Mouse (Mus musculus) cerebellum, adult 11-12 months (tissue): ENCODE measurements around the gene Spdl1.
"Not testable (repeated sequence)": the region's sequence is repeated elsewhere in the genome, so short reads cannot be mapped to it uniquely, and the experiment has no call there.

Experiments used
- DNase-seq: peaks from one replicate; pipeline ENCODE4 v3.0.0; 2022

The Spdl1 gene

DNA sequence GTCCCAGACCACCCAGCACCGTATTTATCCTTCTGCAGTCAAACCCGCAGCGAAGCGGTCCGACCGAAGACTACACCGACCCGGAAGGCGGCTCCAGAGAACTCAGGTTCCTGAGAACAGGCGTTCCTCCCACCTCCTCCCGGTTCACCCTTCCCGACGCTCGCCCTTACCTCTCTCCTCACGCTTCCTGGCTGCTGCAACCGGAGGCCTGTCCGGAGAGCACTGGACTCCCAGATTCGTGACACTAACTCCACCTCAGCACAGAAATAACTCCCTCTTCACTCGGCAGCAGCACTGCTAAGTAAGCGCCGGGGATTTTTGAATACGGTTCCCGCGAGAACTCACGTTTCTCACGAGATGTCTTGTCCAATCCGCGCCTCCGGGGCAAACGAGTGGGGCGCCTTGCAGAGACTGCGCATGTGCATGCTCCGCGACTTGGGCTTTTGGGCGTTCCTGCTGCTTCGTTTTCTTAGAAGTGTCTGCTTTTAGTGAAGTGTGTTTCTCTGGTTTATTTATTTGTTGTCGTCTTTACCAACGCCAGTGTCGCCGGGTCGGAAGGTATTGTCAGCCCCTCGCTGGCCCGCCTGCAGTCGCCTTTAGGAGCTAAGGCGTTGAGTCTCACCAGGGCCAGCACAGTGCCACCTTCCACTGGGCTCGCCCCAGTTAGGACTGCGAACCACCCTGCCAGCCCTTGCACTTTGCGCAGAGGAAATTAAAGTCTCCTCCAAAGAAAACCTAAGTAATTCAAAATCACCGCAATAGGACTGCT is at the start of gene Spdl1:
Gene Spdl1 (minus strand): TSS at position 324 of the 769 bp plus-strand sequence.
- DNase-seq: peak; percentile 89

DNA sequence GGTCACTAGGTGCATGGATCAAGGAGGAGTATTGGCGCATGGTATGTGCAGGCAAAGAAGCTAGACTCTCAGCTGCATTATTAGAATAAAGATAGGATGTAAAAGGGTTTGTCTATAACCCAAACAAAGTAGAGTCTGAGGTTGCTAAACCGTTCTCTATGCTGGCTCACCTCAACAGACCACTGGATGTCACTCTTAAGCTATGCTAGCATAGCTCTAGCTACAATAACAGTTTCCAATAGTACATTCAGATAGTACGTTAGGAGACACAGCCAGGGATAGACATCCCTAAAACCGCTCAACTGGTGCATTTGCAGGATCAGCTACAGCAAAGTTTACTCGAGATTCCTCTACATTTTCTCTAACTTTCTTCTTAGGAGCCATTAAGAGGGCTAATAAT is 48.1 kb upstream of the Spdl1 start:
- DNase-seq: no peak

DNA sequence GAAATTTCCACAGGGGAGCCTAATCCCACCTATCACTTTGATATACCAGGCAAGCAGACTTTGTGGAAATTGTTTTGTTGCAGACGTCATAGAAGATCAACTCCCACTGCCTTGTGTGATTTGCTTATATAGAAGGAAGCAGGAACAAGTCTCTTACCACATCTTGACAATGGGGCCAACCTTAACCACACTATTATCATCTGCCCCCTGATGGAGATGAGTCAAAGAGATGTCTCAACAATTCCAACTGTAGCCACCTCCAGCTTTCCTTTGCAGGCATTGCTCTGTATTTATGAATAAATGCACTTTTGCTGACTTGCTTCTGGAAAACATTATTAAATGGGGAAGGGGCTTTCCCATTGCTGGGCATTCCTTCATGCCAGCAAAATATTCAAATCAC is 46.2 kb upstream of the Spdl1 start:
- no peak for DNase-seq

DNA sequence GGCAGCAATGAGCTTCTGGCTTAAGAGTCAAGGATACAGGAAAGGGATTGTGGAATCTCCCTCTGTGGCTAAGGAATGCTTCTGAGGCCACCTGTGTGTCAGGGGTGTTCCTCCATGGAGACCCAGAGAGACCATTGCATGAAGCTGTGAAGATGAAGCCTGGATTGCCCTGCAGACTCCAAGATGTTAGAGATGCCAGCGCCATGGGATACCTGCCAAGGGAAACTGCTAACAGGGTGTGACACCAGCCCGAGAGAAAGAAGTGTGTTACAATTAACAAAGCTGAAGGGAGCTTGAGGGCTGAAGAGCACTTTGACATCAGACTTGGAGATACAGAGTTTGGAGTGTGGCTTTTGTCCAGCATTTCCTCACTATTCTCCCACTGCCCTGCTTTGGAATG is 40.4 kb upstream of the Spdl1 start:
- no peak for DNase-seq

DNA sequence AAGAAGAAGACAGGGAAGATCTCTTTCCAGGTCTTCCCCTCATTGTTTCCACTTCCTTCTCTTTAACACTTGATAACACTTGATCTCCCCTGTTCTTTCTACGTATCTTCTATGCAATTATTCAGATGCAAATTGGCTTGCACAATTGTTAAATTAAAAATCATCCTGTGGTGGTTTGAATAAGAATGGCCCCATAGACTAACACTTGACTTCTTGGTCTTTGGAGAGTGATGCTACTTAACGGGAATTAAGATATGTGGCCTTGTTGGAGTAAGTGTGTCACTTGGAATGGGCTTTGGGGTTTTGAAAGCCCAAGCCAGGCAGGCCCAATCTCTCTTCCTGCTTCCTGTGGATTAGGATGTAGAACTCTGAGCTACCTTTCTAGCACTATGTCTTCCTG is 39.0 kb upstream of the Spdl1 start:
- DNase-seq: no peak

DNA sequence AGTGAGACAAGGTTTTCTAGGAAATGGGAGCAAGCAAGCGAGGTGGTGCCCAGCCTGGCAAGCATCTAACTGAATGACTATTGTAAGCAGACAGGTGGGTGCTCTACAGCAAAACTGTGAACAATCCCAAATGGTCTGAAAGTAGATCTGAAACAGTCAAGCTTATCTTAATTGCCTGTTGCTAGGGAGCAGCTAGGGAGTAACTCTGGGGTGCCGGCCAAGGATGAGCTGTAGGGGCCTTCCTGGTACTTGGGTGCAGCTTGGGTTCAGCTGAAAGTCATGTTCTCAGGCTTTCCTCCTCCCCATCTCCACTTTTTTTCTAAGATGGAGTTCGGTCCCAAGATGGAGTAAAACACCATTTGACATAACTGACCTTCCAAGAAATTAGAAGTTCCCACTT is 38.5 kb upstream of the Spdl1 start:
- DNase-seq: no peak

DNA sequence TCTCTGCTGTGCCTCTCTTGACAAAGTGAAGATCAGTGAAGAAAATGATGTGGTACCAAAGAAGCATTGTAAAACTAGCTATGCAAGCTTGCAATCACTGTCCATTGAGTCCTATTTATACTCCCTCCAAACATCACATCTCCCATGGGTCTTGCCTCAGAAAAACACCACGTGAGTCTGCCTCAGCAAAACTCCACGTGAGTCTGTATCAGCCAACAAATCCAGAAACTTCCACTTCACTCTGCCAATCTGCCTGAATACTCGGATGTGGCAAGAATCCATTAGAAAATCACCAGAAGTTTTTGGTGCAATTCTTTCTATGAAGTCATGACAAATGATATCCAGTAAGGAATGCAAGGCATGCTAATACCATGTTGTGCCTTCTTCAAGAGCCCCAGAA is 38.0 kb upstream of the Spdl1 start:
- DNase-seq: no peak

DNA sequence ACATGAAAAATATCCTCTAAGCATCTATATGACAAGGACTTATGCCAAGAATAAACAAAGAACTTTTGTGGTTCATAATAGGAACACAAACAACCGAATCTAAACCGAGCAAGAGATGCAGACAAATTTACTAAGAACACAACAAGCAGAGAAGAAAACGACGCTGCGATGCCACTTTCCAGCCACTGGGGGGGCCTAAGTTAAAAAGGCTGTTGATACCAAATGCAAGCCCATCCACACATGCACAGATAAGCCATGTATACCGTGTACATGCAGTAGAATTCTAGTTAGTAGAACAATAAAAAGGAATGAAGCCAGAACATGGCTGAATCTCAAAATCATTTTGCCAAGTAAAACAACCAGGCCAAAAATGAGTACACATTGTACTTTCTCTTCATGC is 35.2 kb upstream of the Spdl1 start:
- no peak for DNase-seq

DNA sequence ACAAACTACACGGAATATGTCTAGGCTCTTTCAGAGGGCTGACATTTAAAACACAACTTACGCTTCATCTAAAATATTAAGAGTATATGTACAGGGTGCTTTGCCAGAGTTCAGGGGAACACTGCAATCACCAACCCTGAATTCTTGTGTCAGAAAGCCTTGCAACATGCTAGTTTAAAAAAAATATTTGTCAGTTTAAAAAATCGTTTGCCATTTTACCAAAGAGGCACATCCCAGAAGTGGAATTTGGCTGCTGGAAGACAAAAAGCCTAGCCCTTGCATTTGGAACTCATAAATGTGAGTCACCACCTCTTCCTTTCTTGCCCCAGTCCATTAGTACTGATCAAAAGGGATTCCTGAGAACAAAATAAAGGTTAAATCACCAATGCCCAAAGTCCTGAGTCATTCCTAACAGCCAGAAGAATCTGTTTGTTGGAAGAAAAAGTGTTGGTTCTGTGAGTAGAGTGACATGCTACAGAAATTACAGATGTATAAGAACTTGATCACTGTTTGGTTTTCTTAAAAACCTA is 32.4 kb upstream of the Spdl1 start:
- no peak for DNase-seq

DNA sequence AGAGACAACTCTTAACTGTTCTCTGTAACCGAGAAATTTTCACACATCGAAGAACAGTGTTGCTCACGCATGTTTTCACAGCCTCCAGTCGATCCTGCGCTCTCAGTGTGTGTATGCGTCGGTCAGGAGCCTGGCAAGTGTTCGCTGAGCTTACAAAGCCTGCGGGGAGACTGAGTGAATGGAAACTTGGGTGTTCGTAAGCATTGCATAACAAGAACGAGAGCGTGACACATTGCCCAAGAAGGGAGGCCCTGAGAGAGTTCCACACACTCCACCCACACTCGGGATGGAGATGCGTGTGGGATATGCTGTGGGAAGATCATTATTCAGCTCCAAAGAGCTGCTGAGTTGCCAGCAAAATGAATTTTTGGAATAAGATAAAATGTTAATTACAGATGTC is 31.7 kb upstream of the Spdl1 start:
- no peak for DNase-seq

DNA sequence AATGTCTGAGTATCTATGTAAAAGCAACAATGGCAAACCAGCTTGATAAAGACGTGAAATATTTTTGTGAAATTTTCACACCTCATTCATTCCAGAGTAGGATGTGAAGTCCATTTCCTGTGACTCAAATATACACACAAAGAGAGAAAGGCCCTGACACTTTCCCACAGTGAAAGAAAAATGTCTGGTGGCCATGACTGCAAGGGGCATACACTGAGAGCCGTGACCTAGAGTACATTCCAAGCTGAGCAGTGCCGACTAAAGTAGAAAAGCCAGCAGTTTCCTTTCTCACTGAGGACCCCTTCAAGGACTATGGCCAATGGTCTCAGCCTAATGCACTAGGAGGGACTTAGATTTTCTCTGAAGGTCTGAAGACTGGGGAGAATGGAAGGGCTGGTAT is 23.2 kb upstream of the Spdl1 start:
- no peak for DNase-seq

DNA sequence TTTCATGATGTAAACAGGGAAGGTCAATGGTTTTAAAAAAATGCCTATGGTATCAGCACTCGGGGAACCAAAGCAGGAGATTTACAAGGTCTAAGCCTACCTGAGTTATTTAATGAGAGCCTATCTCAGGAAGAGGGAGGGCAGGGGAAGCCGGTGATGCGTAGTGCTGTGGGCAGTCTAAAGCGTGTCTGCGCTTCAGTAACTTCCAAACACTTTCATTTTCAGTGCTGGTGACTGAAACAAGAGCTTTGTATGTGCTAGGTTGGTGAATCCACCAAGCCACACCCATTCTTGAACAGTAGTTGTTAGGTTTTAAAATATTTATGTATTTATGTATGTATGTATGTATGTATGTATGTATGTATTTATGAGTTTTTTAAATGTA is 12.8 kb upstream of the Spdl1 start:
- no peak for DNase-seq

DNA sequence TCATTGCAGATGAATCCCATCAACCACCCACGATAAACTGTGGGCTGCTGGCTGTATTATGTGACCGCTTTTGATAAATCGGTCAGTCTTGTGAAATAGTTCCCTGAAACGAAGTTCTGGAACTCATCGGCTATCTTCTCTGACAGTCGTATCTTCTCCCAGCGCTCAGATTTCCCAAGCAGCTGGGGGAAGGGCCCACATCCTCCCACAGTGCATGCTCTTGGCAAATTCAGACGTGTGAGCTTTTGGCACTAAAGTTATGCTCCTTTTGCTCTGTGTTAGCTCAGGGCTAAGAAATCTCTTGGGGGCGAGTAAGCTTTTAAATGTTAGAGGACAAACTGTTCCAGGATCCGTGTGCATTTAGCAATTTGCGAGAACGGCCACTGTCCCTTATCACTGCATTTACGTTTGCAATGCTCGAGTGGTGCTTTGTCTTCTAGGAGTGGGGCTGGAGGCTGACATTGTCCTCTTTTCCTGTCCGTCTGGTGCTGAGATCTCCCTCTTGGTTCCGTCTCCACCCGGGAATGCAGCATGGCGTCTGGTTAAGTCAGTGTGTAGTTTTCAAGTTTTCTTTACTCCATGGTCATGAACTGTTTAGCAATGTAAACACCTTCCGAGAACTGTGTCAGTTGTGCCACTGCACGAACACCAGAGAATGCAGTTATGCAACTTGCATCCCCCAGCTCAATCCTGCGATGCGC is 12.3 kb upstream of the Spdl1 start:
- no peak for DNase-seq

DNA sequence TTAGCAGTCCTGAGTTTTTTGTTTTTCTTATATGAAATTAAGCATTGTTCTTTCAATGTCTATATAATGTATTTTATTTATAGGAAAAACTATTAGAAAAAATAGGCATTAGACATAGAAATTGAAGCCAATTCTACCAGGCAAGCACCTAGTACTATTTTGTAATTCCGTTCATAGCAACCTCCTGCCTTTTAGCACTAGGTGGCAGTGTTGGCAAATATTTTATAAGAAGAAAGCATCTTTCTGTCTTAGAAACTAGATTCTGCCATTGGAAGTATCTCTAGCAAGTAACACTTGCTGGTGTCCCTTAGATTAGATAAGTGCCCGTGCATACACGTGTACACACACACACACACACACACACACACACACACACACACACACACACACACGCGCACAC is 10.1 kb upstream of the Spdl1 start:
- no peak for DNase-seq

DNA sequence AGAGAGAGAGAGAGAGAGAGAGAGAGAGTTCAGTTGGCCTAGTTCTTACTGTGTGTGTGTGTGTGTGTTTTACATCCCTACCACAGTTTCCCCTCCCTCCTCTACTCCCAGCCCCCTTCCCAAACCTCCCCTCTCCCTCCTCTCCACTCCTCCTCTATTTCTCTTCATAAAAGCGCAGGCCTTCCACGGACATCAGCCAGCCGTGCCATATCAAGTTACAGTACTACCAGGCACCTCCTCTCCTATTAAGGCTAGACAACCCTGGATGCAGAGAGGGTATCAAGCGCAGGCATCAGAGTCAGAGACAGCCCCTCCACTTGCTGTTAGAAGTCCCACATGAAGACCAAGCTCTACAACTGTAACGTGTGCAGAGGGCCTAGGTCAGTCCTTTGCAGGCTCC is 6.8 kb upstream of the Spdl1 start:
- DNase-seq: no peak

DNA sequence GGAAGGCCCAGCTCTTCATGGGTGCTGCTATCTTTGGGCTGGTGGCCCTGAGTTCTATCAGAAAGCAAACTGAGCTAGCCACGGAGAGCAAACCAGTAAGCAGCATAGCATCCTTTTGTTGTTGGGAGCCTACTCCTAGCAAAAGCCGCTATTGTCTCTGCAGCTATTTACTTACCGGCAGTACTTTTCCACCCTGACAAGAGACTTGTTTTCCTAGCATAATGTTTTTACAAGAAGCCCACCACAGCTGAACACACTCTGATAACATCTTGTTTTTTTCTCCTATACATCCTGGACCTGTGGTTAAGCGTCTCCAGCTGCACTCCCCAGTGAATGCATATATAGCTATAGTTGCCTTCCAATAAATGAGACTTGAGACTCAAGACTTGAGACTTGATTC is 5.6 kb upstream of the Spdl1 start:
- DNase-seq: no peak

DNA sequence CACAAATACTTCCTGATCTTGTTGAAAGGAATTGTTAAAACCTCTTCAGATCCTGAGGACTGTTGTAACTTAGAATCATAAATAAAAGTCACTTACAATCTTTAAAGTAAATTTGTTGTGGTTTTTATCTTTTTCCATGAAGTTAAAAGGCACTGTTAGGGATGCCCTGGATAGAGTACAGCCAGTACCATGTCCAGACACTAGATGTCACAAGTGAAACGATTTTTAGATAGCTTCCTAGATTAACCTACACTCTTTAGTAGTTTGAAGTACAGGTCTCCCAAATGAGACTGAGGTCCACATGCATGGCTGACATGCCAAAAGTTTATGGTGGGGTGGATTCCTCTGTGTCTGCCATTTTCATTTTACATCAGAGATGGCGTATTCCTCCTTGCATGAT is 2.8 kb upstream of the Spdl1 start:
- DNase-seq: no peak

DNA sequence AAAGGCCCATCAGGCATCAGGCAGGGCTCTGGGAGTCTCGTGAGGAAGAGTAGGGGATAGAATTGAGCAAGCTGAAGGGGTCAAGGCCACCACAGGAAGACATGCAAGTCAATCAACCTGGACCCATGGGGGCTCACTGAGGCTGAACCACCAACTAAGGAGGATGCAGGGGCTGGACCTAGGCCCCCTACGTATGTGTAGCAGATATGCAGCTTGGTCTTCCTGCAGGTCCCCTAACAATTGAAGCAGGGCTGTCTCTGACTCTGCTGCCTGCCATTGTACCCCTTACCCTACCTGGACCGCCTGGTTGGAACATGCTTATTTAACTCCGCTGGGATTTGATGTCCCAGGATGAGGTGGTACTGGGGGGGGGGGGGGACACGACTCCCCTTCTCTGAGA is 763 bp downstream of the Spdl1 start:
- DNase-seq: peak; percentile 14

DNA sequence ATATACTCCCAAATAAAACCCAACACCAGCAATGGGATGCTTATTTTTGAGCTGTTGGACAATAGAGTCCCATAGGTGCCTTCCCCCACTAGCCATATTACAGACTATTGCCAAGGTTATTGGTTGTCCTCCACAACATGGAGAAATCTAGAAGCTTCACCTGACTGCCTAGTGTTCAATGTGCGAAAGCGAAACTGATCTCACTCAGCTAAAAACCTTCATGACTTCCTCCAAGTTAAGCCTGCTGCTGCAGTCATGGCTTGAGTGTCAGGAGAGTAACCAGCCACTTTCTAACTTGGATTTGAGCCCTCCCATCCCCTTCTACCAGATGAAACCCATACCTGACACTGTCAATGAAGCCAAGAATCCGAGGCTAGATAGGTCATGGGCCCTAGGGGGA is 5.6 kb downstream of the Spdl1 start:
- no peak for DNase-seq

DNA sequence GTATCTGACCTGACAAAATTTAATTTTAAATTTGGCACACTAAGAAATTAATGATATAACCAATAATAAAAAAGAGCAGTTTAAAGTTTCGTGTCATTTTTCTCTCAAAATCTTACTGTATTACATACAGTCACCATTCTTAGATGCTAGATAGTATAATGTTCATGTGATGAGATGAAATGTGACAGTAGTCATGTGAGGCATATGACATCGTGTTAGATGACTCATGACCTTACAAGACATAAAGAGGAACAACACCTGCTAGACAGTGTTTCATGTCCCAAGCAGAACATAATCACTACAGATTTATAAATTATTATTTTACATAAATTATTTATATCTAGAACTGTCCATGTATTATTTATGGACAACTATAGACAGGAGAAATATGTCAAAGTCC is 6.5 kb downstream of the Spdl1 start:
- DNase-seq: no peak

DNA sequence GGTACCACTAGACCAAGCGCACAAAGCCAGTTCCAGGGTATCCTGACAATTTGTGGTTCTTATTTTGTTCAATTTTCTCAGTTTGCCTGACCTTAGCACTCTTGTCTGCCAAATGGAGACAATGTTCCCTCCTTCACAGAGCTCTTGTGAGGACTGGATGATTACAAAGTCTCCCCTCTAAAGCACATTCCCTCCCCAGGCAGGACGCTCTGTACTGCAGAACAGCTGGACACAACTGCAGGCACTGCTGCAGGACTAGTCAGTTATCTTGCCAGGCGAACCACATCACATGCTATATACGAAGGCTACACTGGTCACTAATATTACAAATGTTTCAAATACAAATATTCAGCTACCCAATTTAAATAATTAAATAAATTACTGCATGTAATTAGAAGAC is 8.7 kb downstream of the Spdl1 start:
- no peak for DNase-seq

DNA sequence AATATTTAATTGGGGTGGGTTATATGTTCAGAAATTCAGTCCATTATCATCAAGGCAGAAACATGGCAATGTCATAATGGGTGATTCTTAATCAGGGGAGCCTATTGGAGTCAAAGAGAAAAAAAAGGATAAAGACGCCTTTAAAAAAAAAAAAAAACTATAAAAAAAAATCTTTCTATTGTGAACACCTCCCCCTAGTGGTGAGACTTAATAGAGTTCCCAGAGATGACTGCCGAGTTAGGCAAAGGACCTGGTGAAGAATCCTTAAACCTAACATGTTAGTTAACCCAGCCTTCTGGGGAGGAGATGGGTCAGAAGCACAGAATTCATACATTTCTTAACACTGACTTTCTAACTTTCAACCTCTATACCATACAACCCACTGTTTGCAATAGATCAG is 18.7 kb downstream of the Spdl1 start:
- no peak for DNase-seq

DNA sequence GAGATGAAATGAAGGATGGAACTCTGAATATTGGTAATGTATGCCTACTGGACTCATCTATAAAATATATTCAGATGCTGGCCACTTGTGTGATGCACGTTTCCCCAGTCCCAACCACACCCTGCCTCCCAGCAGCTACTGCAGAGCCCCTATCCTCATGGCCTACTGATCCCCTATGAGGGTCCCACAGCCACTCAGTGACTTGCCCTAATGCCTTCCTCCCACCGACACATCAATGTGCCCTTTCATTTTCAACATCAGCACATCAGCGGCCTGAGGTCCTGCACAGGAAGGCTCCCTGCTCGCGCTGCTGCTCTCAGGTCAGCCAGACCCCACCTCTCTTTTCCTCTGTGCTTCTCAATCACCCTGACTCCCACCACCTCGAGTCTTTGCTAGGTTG is 19.1 kb downstream of the Spdl1 start:
- no peak for DNase-seq

DNA sequence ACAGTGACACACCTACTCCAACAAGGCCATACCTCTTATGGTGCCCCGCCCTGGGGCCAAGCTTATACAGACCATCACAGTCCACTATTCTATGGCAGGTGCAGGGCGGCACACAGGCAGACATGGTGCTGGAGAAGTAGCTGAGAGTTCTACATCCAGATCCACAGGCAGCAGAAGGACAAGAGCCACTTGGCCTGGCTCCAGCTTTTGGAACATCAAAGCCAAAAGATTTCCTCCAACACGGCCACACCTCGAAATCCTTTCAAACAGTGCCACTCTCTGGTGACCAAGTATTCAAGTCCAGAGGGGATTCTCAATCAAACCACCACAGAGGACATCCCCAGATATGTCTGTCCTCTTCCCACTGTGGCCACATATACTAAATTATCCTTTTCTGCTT is 28.4 kb downstream of the Spdl1 start:
- not testable (repeated sequence) for DNase-seq

DNA sequence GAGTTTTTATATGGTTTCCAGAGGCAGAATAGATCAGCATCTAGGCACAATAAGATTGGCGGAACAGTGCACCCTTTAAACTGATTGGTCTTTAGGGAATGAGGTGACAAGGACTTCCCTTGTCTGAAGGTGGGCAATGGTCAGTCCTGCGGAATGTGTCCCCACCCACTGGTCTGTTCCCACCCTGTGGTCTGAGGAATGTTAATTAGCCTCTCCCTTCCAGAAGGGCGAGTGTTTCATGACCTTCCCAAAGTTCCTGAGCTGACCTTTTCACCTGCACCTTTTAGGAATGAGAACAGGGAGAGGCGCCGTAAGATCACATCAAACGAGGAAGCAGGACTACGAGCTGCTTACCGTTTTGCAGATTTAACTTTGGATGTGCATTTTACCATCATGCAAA is 35.4 kb downstream of the Spdl1 start:
- not testable (repeated sequence) for DNase-seq
